Comparison of ENCODE assay signal across 8 mouse cellular contexts in the genomic region with DNA sequence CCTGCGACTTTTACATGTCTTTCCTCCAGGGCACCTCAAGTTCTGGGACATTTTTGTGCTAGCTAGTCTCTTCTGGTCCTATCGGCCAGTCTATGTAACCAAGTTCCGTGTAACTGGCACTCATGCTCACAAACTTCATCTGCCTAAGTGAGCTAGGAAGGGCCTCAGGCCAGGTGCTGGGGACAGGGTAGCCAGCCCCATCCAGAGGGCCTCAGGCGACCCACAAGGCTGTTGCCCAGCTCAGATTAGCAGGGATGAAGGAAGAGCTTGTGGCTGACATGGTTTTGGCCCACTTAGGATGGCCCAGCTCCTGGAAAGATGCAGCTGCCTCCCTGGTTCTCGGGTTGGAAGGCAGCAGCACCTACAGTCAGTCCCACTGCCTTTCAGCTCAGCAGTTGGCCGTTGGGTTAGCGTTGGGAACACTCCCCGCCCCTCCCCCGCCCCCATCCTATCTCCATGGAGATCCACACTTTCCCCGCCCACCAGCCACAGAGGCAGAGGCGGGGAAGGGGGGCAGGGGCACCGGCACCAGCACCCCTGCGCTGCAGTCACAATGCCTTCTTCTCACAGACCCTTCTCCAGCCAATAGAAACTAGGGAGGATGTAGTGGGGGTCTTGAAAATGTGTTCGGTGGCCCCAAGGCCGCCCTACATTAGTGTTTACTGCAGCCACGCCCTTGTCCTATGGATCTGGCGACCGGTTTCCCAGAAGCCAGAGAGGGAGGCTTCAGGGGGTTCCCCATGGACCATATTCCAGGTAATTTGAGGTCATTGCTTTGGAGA. TPM values are rescaled to one million over a fixed set of nuclear protein-coding genes. Genes with fewer than 3 reads are reported as not detected.
A peak's percentile ranks its signal among the peaks of the same experiment; 100 is the strongest.
DNase-seq lines count a peak whose midpoint lies in the region; ATAC-seq and TF ChIP-seq lines count a peak whose summit lies in the region.

No protein-coding gene starts in this region.

- no peaks in the 10 kb centered on the region for H3K9me3 ChIP-seq in ES-E14 (ENCODE audit: control insufficient read depth, insufficient read depth, low read depth, low read length)
- no peaks in the 10 kb centered on the region for H3K9me3 ChIP-seq in embryonic facial prominence, embryonic 15.5 days (replicated peaks)
- no peaks in the 10 kb centered on the region for H3K9me3 ChIP-seq in liver, embryonic 15.5 days (replicated peaks)

- in situ Hi-C loops in ES-E14 (cut with MboI; ENCODE audit: low sequenced_read_pairs in 2 of 2, unreplicated experiment in 2 of 2), result no loop called here

- no peak for TF ChIP-seq CTCF in gastrocnemius, adult 2 months (IDR thresholded peaks at IDR 0.05)

- no peak overlapping the region for H3K4me3 ChIP-seq in gastrocnemius, adult 2 months
- H3K4me3 ChIP-seq in ES-E14 (ENCODE audit: insufficient read depth in 1 of 2, low read depth in 1 of 2, low read length in 2 of 2, poor library complexity in 1 of 2, severe bottlenecking in 1 of 2), result peak overlapping the region; percentile 40 to 45; a peak in 3 of 4 replicates
- H3K4me3 ChIP-seq in embryonic facial prominence, embryonic 15.5 days (replicated peaks), result peak overlapping the region; percentile 33
- H3K4me3 ChIP-seq in liver, embryonic 15.5 days (replicated peaks), result peak overlapping the region; percentile 46

- no peaks in the 10 kb centered on the region for H3K27me3 ChIP-seq in embryonic facial prominence, embryonic 15.5 days
- H3K27me3 ChIP-seq in liver, embryonic 15.5 days, result no peaks in the 10 kb centered on the region

- no peak overlapping the region for H3K27ac ChIP-seq in gastrocnemius, adult 2 months
- H3K27ac ChIP-seq in ES-E14 (ENCODE audit: insufficient read depth, low read depth, low read length, poor library complexity, severe bottlenecking), result peak overlapping the region; percentile 45
- peak overlapping the region; percentile 75 for H3K27ac ChIP-seq in embryonic facial prominence, embryonic 15.5 days (replicated peaks)
- H3K27ac ChIP-seq in liver, embryonic 15.5 days (replicated peaks), result peak overlapping the region; percentile 61

- H3K4me2 ChIP-seq in embryonic facial prominence, embryonic 15.5 days (replicated peaks), result peak overlapping the region; percentile 57
- peak overlapping the region; percentile 68 for H3K4me2 ChIP-seq in liver, embryonic 15.5 days

- peak; percentile 83 for ATAC-seq in embryonic facial prominence, embryonic 15.5 days (ENCODE audit: insufficient number of reproducible peaks, low FRiP score, low TSS enrichment, low read depth)
- ATAC-seq in liver, embryonic 15.5 days (ENCODE audit: insufficient read depth), result peak; percentile 65

- peaks cover 3 to 14% of the 10 kb centered on the region in 2 experiments; a peak in 3 of 4 replicates for H3K4me1 ChIP-seq in ES-E14 (ENCODE audit: control insufficient read depth in 2 of 2, insufficient read depth in 2 of 2, low read length in 2 of 2, poor library complexity in 1 of 2)
- peaks cover 27% of the 10 kb centered on the region for H3K4me1 ChIP-seq in embryonic facial prominence, embryonic 15.5 days
- peaks cover 31% of the 10 kb centered on the region for H3K4me1 ChIP-seq in liver, embryonic 15.5 days (replicated peaks)

- intact Hi-C loops in gastrocnemius, adult 2 months (cut with DNase I), result loop anchor here (5.0 kb wide), 1 partner anchor 102 kb away; no protein-coding TSS in a partner anchor

- WGBS in embryonic facial prominence, embryonic 15.5 days, result 8% methylated on average over 18 of the region's 18 CpGs
- WGBS in liver, embryonic 15.5 days (ENCODE audit: insufficient replicate concordance), result 16% methylated on average over 18 of the region's 18 CpGs

- H3K9ac ChIP-seq in ES-E14 (ENCODE audit: insufficient read depth, low read depth, low read length, poor library complexity, severe bottlenecking), result peak overlapping the region; percentile 60
- no peak overlapping the region for H3K9ac ChIP-seq in embryonic facial prominence, embryonic 15.5 days
- no peak overlapping the region for H3K9ac ChIP-seq in liver, embryonic 15.5 days

- H3K36me3 ChIP-seq in ES-E14 (ENCODE audit: control insufficient read depth, insufficient read depth, low read length, poor library complexity, severe bottlenecking), result peaks cover 4% of the 10 kb centered on the region; the same call in 1 of the 2 replicates
- H3K36me3 ChIP-seq in embryonic facial prominence, embryonic 15.5 days, result peaks cover 11% of the 10 kb centered on the region; the same call in 1 of the 2 replicates
- peaks cover 8% of the 10 kb centered on the region for H3K36me3 ChIP-seq in liver, embryonic 15.5 days (replicated peaks)

- DNase-seq in gastrocnemius, adult 2 months, result peak; percentile 41
- DNase-seq in gastrocnemius, adult 8-10 months (ENCODE audit: low spot score in 2 of 2), result no peak
- DNase-seq in ES-E14 (ENCODE audit: low read depth, low spot score), result peak; percentile 80
- DNase-seq in kidney, postnatal 14 days, result peak; percentile 42
- peak; percentile 76 to 83 for DNase-seq in right cerebral cortex, postnatal 10 days (ENCODE audit: low spot score in 2 of 2)
- DNase-seq in natural killer cell, adult 2 months (ENCODE audit: low spot score in 2 of 2), result no peak

TF ChIP-seq in ES-E14, 5 proteins besides CTCF, POLR2A, EP300 and RAD21:
- TF ChIP-seq HCFC1 (IDR thresholded peaks at IDR 0.05; ENCODE audit: borderline replicate concordance, insufficient read depth, low read length), result no peak
- no peak for TF ChIP-seq CHD2 (IDR thresholded peaks at IDR 0.05; ENCODE audit: low read depth, low read length)
- TF ChIP-seq ZC3H11A (IDR thresholded peaks at IDR 0.05; ENCODE audit: borderline replicate concordance, low read depth, low read length), result no peak
- TF ChIP-seq ZNF384 (IDR thresholded peaks at IDR 0.05; ENCODE audit: low read depth, low read length), result no peak
- no peak for TF ChIP-seq MAFK (IDR thresholded peaks at IDR 0.05; ENCODE audit: insufficient read depth, low read depth, low read length)
TF ChIP-seq in ES-E14: peak in this region for 0.

RNA-seq across cellular contexts. Expression of gene H1fx, which starts 12.5 kb away (rescaled TPM):
- 1 to 10 TPM in 1 of 2 experiments, under 1 TPM in 1; 0.99 to 1.6 TPM for total RNA-seq in gastrocnemius, adult 2 months (2021)
- 1 to 10 TPM in 2 of 4 experiments, under 1 TPM in 1, not detected in 1; 0.34 to 1.9 (median 1.3) TPM for total RNA-seq in gastrocnemius, adult 8-10 months (2022)
- total RNA-seq in ES-E14 (2012; rRNA removed), result 13.6 and 14.0 TPM in 2 replicates
- polyA plus RNA-seq in embryonic facial prominence, embryonic 15.5 days (2015; fragmentation: Nextera tagmentation; extraction: Ambion mirVana), result 41.6 and 45.5 TPM in 2 replicates
- polyA plus RNA-seq in liver, embryonic 15.5 days (2015; fragmentation: Nextera tagmentation; extraction: Ambion mirVana), result 2.9 and 3.2 TPM in 2 replicates

RNA-seq across cellular contexts. Expression of gene Rab7, which starts 51.1 kb away (rescaled TPM):
- total RNA-seq in gastrocnemius, adult 2 months (2021), result 100 to 1,000 TPM; 320 to 401 TPM
- total RNA-seq in gastrocnemius, adult 8-10 months (2022), result 100 to 1,000 TPM; 288 to 464 (median 323) TPM
- total RNA-seq in ES-E14 (2012; rRNA removed), result 31.2 and 56.2 TPM in 2 replicates
- 218 and 225 TPM in 2 replicates for polyA plus RNA-seq in embryonic facial prominence, embryonic 15.5 days (2015; fragmentation: Nextera tagmentation; extraction: Ambion mirVana)
- 110 and 117 TPM in 2 replicates for polyA plus RNA-seq in liver, embryonic 15.5 days (2015; fragmentation: Nextera tagmentation; extraction: Ambion mirVana)

Comparison
In these comparisons a context has a peak if more than half of its experiments do, and no peak if none do; other contexts are left out.
1. DNase-seq: peak in gastrocnemius, adult 2 months (single experiment), ES-E14 (single experiment), kidney, postnatal 14 days (single experiment) and right cerebral cortex, postnatal 10 days (2 of 2); none in gastrocnemius, adult 8-10 months (0 of 2) and natural killer cell, adult 2 months (0 of 2).